Mouse (Mus musculus) CD4-positive, CD25-positive, alpha-beta regulatory T cell (primary cell): ENCODE results near the gene Kctd21. TPM values are rescaled to one million over a fixed set of nuclear protein-coding genes. Genes with fewer than 3 reads are reported as not detected.

Experiments used
- polyA plus RNA-seq: library from polyadenylated mRNA; unstranded; fragments of 100-300 nt; shearing (Covaris generic); gene quantifications from one replicate; pipeline ENCODE4 v1.2.1, GENCODE M21; 2017

Gene Kctd21
- 3.2 TPM for polyA plus RNA-seq

DNA sequence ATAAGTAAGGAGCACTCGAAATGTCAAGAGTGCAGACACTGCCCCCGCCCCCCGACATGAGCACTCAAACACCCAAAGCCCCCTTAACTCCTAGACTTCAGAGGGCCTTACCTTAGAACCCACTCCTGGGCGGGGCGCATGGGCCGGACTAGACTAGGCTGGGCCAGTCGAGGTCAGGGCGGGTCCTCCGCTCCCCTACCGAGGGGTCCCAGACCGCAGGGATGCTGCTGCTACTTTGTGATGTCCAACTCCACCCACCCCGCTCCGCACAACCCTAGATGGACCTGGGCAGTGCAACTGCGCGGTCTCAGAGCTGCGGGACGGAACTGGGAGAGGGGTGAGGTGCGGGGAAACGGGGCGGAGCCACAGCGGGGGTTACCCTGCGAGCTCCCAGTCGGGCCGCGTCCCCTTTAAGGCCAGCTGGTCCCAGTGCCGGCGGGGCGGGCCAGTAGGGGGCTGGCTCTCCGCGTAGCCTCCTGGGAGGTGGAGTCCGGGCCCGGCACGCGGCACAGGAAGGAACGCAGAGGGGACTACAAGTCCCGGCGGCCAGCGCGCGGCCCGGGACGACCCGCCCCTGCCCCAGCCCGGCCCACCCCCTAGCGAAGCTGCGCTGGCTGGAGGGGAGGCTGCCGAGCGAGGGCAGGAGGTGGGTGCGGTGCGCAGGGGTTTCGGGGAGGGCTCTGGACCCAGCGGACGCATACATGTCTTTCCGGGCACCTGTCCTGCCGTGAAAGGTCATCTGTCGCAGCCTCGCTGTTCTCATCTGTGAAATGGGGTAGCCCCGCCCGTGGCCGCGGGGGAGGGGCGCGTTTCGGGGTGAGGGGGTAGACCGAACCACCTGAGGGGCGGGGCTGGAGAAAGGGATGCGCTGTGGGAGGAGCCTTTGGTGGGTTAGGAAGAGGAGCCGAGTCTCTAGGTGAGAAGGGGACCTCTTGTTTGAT lies at the start of gene Kctd21, which contains the start of gene Usp35:
TSS of gene Kctd21 (plus strand) at position 602 of the 941 bp plus-strand sequence.
TSS of gene Usp35 (minus strand) at position 295 of the 941 bp plus-strand sequence.

Other genes starting within 250 kb of the Kctd21 start
- 4.3 TPM for gene Usp35, start 307 bp upstream of the Kctd21 start, polyA plus RNA-seq
- 18.1 TPM for gene Alg8, start 39.3 kb downstream of the Kctd21 start, polyA plus RNA-seq
- 165 TPM for gene Ndufc2, start 67.7 kb downstream of the Kctd21 start, polyA plus RNA-seq
- not detected for gene Thrsp, start 85.4 kb downstream of the Kctd21 start, polyA plus RNA-seq
- gene Kctd14, start 119.0 kb downstream of the Kctd21 start, polyA plus RNA-seq = 0.61 TPM
- 48.5 TPM for gene Ints4, start 148.6 kb downstream of the Kctd21 start, polyA plus RNA-seq
- 47.4 TPM for gene Aamdc, start 247.2 kb downstream of the Kctd21 start, polyA plus RNA-seq
- gene Rsf1, start 247.6 kb downstream of the Kctd21 start, polyA plus RNA-seq = 50.3 TPM